Mouse (Mus musculus) liver, embryonic 16.5 days (tissue): ENCODE measurements around the gene Relb. TPM values are rescaled to one million over a fixed set of nuclear protein-coding genes. Genes with fewer than 3 reads are reported as not detected.

Experiments
- ATAC-seq: fragments of 200-750 bp; cut with Nextera tagmentation; 2 replicates; pipeline ENCODE4 v1.8.0; 2017; ENCODE audit warnings: low read depth, mild to moderate bottlenecking, moderate number of reproducible peaks, moderate library complexity
- H3K27ac ChIP-seq: fragments of 300-500 bp; sonication (generic); 2 replicates; pipeline ENCODE4 v1.5.1; 2014; ENCODE audit warnings: mild to moderate bottlenecking, low read length
- H3K27me3 ChIP-seq: fragments of 300-500 bp; sonication (generic); 2 replicates; pipeline ENCODE4 v1.6.1; 2014; ENCODE audit warnings: low read depth, low read length, mixed read lengths; ENCODE audit not compliant: control insufficient read depth, insufficient read depth
- H3K36me3 ChIP-seq: fragments of 300-500 bp; sonication (generic); 2 replicates; pipeline ENCODE4 v1.6.1; 2014; ENCODE audit warnings: mild to moderate bottlenecking; ENCODE audit not compliant: control insufficient read depth, insufficient read depth
- H3K4me1 ChIP-seq: fragments of 300-500 bp; sonication (generic); 2 replicates; pipeline ENCODE4 v1.6.1; 2014; ENCODE audit warnings: low read depth, low read length, mixed read lengths; ENCODE audit not compliant: control insufficient read depth
- H3K4me2 ChIP-seq: fragments of 300-500 bp; sonication (generic); 2 replicates; pipeline ENCODE4 v1.6.1; 2014; ENCODE audit warnings: low read depth, low read length, mixed read lengths
- H3K4me3 ChIP-seq: fragments of 300-500 bp; sonication (generic); 2 replicates; pipeline ENCODE4 v1.5.1; 2014; ENCODE audit warnings: low read depth, mild to moderate bottlenecking, low read length
- H3K9ac ChIP-seq: fragments of 300-500 bp; sonication (generic); 2 replicates; pipeline ENCODE4 v1.6.1; 2014; ENCODE audit warnings: low read depth, low read length
- H3K9me3 ChIP-seq: fragments of 300-500 bp; sonication (generic); replicated peaks from 2 replicates; pipeline ENCODE4 v1.6.1; 2016; ENCODE audit warnings: low read length; ENCODE audit not compliant: control insufficient read depth
- WGBS: fragments of 180-500 bp; shearing (Covaris S2); extraction: QIAGEN DNeasy Blood & Tissue Kit; methylation state at CpG from one replicate; pipeline ENCODE4 v1.1.7; 2014; ENCODE audit not compliant: insufficient replicate concordance; 5-methylcytosine and 5-hydroxymethylcytosine counted together
- polyA plus RNA-seq: library from polyadenylated mRNA; unstranded; fragments of >200 nt; fragmentation: Nextera tagmentation; extraction: Ambion mirVana; gene quantifications from 2 replicates; pipeline ENCODE4 v1.2.1, GENCODE M21; 2015

The Relb gene
- polyA plus RNA-seq, 1 experiment from 2014 or later = 1.7 TPM

DNA sequence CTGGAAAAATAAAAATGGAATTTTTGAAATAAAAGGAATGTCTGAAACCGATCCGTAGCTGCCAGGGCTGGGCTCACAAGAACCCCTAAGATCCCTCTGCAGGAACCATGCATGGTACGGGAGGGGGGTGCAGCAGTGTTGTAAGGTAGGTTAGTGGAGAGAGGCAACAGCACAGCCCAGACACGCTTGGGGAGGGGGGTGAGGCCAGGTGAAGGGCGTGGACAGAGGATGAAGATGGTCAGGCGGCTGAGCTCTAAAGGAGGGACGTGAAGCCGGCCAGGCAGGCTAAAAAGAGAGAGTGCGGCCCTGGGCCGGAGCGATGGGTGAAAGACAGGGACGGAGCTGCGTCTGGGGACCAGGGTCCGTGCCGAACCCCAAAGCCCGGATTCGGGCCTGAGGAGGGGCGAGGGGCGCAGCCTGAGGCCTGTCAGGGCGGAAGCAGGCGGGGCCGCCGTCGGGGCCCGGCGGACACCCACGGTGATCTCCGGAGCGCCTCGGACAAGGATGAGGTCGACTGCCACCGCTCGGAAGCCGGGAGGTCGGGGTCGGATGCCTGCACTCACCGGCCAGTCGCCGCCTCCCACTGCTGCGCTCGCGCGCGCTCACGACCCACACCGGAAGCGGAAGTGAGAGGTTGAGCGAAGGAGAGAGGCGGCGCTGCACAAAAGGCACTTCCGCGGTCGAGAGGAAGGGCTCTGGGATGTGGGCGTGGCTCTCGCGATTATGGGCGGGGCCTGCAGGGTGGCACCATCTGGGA, 25.2 kb downstream of the Relb start, which contains the start of gene Clasrp:
Gene Clasrp (minus strand): TSS at position 638 of the 757 bp plus-strand sequence.
- 1% methylated on average over 51 of the region's 57 CpGs for WGBS
- Histone ChIP-seq H3K4me2 (peak within 1 kb of the TSS; percentile 80), H3K4me3 (peak within 1 kb of the TSS; percentile 84), H3K36me3 (no peaks in the 10 kb centered on the region), H3K4me1 (peaks cover 15% of the 10 kb centered on the region), H3K9me3 (no peaks in the 10 kb centered on the region), H3K27me3 (no peaks in the 10 kb centered on the region), H3K9ac (peak within 1 kb of the TSS; percentile 90), H3K27ac (peak within 1 kb of the TSS; percentile 60)
- peak; percentile 93 for ATAC-seq

DNA sequence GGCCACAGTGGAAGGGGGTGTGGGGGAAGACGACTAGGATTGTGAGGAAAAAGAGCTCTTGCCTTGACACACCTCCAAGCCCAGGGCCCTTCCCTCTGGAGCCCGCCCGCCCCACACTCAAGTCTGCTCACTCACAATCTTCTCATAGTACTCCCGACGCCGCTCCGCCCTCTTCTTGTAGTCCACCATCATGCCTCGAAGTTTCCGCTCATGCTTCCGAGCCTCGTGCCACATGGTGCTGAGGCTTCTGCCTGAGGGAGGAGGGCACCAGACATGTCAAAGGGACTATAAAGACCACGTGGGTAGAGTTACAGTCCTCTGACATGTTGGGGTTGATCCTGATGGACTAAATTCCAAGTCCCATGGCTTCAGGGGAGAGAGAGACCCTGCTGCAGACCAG, 26.2 kb downstream of the Relb start:
- Histone ChIP-seq H3K9ac (no peak overlapping the region), H3K36me3 (no peaks in the 10 kb centered on the region), H3K9me3 (no peaks in the 10 kb centered on the region), H3K4me3 (no peak overlapping the region; the same call in 1 of the 2 replicates), H3K4me2 (peak overlapping the region; percentile 80), H3K4me1 (peaks cover 15% of the 10 kb centered on the region), H3K27me3 (no peaks in the 10 kb centered on the region), H3K27ac (no peak overlapping the region)
- no peak for ATAC-seq
- 74% methylated on average over 12 of the region's 12 CpGs for WGBS

GRCm38 (mm10) chr7:19600562-19600961, 28.7 kb downstream of the Relb start:
- WGBS = 65% methylated on average over 5 of the region's 5 CpGs
- H3K36me3 ChIP-seq = no peaks in the 10 kb centered on the region
- H3K9me3 ChIP-seq = no peaks in the 10 kb centered on the region
- ATAC-seq = no peak
- no peak overlapping the region for H3K27ac ChIP-seq
- H3K4me3 ChIP-seq = no peak overlapping the region
- no peaks in the 10 kb centered on the region for H3K27me3 ChIP-seq
- peaks cover 15% of the 10 kb centered on the region for H3K4me1 ChIP-seq
- H3K4me2 ChIP-seq = no peak overlapping the region
- no peak overlapping the region for H3K9ac ChIP-seq

DNA sequence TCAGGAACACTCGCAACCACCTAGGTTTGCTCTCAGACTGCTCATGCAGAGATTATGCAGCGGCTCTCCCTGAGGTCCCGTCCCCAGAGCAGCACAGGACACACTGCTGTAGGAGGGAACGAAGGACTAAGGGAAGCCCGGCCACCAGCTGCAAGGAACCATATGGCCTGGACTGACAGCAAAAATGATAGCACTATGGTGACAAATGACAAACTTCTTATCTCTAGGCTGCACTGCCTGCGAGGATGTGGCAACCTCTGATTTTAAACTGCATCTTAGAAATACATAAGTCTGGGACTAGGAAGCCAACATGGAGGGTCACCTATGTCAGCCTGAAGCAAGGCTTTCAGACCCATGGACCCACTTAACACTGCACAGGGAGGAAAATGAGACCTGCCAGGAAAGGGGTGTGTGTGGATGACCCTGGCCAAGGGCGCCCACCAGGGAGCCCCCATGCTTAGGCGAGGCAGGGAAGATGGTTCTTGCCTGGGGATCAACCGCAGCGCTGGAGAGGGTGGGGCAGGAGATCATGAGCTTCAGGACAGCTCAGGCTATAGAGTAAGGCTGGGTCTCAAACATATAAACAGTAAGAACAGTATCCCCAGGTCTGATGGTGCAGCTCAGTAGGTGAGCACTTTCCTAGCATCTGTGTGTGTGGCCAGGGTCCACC, 36.0 kb downstream of the Relb start:
- peaks cover 7% of the 10 kb centered on the region for H3K36me3 ChIP-seq

DNA sequence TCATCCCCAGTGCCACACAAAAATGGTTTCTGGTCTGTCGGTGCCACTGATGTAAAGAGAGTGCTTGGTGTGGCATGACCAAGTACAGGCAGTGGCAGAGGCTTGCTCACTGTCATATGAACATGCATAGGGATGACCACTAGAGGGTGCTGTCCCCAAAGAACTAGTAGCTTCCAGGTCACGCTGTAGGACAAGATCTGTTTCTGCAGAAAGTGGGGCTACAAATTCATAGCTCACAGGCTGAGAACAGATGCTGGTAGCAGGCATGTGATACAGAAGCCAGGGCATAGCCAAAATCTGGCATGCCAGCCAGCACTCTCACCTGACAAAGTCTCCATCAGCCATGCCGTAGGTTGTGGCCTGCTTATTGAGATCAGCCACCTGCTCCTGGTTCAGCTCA, 39.3 kb downstream of the Relb start:
- ATAC-seq = peak; percentile 57
- H3K4me1 ChIP-seq = peaks cover 17% of the 10 kb centered on the region
- H3K9ac ChIP-seq = no peak overlapping the region
- no peaks in the 10 kb centered on the region for H3K9me3 ChIP-seq
- peaks cover 32% of the 10 kb centered on the region for H3K36me3 ChIP-seq
- H3K27ac ChIP-seq = no peak overlapping the region
- H3K4me3 ChIP-seq = no peak overlapping the region
- no peaks in the 10 kb centered on the region for H3K27me3 ChIP-seq
- H3K4me2 ChIP-seq = no peak overlapping the region
- 52% methylated on average over 3 of the region's 3 CpGs for WGBS

More for the DNA sequence above, 36.0 kb downstream of the Relb start:
- H3K4me1 ChIP-seq = peaks cover 17% of the 10 kb centered on the region
- no peaks in the 10 kb centered on the region for H3K27me3 ChIP-seq
- no peak overlapping the region for H3K27ac ChIP-seq
- H3K9me3 ChIP-seq = no peaks in the 10 kb centered on the region
- WGBS = 32% methylated on average over 10 of the region's 10 CpGs
- ATAC-seq = peak; percentile 71
- no peak overlapping the region for H3K4me3 ChIP-seq
- H3K4me2 ChIP-seq = no peak overlapping the region
- no peak overlapping the region for H3K9ac ChIP-seq

DNA sequence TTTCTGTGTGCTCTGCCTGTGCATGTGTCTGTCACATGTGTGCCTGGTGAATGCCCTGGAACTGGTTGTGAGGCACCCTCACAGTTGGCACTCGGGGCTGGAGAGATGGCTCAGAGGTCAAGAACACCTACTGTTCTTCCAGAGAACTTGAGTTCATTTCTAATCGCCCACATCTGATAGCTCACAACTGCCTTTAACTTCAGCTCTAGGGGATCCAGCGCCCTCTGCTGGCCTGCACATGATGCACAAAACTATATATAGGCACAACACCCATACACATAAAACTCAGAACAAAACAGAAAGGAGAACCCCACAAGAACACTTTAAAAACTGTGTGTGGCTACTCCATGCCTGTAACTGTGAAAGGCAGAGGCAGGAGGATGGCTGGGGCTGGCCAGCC, 40.0 kb downstream of the Relb start:
- Histone ChIP-seq H3K27me3 (no peaks in the 10 kb centered on the region), H3K27ac (no peak overlapping the region), H3K4me3 (no peak overlapping the region), H3K36me3 (peaks cover 38% of the 10 kb centered on the region), H3K4me2 (no peak overlapping the region), H3K9ac (no peak overlapping the region), H3K9me3 (no peaks in the 10 kb centered on the region), H3K4me1 (peaks cover 17% of the 10 kb centered on the region)
- WGBS = 37% methylated on average over 3 of the region's 3 CpGs
- no peak for ATAC-seq

- Histone ChIP-seq H3K9me3 (no peaks in the 10 kb centered on the region), H3K27ac (no peak overlapping the region), H3K36me3 (peaks cover 46% of the 10 kb centered on the region), H3K9ac (no peak overlapping the region), H3K4me1 (peaks cover 2% of the 10 kb centered on the region), H3K4me3 (no peak overlapping the region), H3K4me2 (no peak overlapping the region), H3K27me3 (no peaks in the 10 kb centered on the region)
- 91% methylated on average over 44 of the region's 46 CpGs for WGBS
- ATAC-seq = no peak
These were observed 43.0 kb downstream of the Relb start for GRCm38 (mm10) chr7:19586269-19586668.

DNA sequence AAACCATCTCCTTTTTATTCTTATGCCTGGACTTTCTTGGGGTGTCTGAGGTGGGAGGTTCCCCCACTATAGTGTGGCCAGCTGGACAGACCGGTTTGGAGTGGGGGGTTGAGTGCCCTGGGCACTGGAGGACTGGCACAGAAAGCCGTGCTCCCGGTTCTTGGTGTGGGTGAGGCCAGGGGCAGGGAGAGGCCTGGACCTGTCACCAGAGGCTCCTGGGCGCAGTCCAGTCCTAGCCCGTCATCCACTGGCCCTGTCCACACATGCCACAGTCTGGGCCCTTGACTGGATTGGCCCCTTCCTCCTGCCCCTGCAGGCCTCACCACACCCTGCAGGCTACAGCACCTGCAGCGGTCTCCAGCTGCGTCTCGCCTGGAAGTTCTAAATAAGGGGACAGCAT, 48.6 kb downstream of the Relb start:
- Histone ChIP-seq H3K4me2 (no peak overlapping the region), H3K36me3 (peaks cover 16% of the 10 kb centered on the region), H3K27ac (no peak overlapping the region), H3K9ac (no peak overlapping the region), H3K4me1 (peaks cover 28% of the 10 kb centered on the region), H3K9me3 (no peaks in the 10 kb centered on the region), H3K27me3 (peaks cover 10% of the 10 kb centered on the region), H3K4me3 (no peak overlapping the region)
- no peak for ATAC-seq
- 78% methylated on average over 8 of the region's 8 CpGs for WGBS

- ATAC-seq = no peak
- no peak overlapping the region for H3K4me3 ChIP-seq
- no peak overlapping the region for H3K9ac ChIP-seq
- WGBS = 81% methylated on average over 10 of the region's 10 CpGs
- peaks cover 32% of the 10 kb centered on the region for H3K4me1 ChIP-seq
- no peak overlapping the region for H3K27ac ChIP-seq
- peaks cover 12% of the 10 kb centered on the region for H3K36me3 ChIP-seq
- H3K4me2 ChIP-seq = no peak overlapping the region
- no peaks in the 10 kb centered on the region for H3K9me3 ChIP-seq
- peaks cover 10% of the 10 kb centered on the region for H3K27me3 ChIP-seq
These were observed 49.5 kb downstream of the Relb start for GRCm38 (mm10) chr7:19579751-19580150.
